Mouse (Mus musculus) spleen, postnatal 10 days (tissue): Measurements from ENCODE around the gene Cask.

ENCODE experiments used
- DNase-seq, 2 experiments: peaks; one replicate each; pipeline ENCODE4 v3.0.0; 2021 to 2022; ENCODE audit warnings: low spot score in 2 of 2

The Cask gene

GRCm38 (mm10) chrX:13631599-13632283 lies 219.4 kb downstream of the Cask start, which contains the start of gene Gpr34:
Gpr34 (plus strand) TSS chrX:13632089.
- no peak for DNase-seq

DNA sequence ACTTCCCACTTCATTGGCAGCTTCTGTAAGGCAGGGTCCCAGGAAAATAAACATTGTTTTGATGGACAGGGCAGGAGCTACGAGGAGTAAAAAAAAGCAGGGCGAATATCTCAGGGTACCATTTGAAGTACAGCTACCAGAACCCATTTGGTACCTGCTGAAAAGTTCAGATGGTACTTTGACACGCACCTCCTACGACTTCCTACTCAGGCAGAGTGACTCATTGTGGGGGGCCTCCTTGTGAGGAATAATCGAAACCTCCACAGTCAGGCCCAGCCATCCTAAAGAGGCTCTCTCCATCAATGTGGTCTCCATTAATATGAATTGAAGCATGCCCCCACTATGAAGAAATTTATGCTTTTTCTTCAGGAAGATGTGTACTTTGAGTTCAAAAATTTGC lies 228.5 kb downstream of the Cask start:
- no peak for DNase-seq

DNA sequence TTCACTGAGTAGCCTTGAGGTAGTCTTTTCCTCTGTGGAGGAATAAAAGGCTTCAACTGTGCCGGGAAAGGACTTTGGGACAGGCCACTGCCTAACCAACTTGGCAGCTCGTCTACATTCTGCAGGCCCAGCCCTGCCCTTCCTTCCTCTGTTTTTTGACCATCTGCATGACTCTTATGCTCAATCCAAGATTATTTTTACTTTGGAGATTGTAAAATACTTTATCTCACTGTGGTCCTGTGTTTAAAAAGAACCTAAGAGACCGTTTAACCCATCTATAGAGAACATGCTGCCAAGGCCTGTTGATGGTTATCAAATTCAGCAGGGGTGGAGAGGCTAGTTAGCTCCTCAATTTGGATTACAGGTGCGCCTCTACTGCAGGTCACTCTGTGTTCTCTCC lies 229.7 kb downstream of the Cask start:
- DNase-seq: no peak

DNA sequence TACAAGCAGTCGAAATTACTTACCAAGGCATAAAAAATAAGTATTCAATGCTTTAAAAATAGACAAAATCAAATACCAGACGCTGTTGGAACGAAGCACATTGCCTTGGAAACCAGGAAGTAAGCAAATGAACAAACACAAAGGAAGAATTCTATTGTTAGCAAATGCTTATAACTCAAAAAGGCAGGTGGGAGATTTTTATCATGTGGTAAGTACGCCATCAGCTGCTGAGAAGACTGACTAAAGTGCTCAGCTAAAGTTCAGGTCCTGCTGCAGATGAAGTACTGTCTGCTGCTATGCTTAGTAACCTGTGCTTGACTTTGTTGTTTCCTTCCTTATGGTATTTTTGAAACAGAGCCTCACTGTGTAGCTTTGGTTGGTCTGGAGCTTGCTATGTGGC lies 232.7 kb downstream of the Cask start:
- no peak for DNase-seq

- DNase-seq: no peak
These were observed 233.9 kb downstream of the Cask start for GRCm38 (mm10) chrX:13617294-13617693.

DNA sequence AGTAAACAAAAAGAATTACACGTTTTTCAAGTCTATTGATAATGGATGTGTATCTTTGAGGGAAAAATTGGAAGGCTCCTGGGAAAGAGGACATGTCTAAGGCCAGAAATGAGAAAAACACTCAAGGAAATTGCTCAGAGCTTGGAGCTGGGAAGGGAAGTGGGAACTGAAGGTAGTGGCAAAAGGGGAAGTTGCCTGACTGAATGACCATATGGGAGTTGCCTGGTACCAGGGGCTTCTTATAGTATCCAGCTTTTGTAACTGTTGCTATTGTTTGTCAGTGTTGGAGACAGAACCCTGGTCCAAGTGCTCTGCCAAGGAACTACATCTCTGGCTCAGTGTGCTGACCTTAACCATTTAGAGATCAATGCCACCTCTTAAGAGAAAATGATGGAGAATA lies 234.4 kb downstream of the Cask start:
- DNase-seq: no peak

DNA sequence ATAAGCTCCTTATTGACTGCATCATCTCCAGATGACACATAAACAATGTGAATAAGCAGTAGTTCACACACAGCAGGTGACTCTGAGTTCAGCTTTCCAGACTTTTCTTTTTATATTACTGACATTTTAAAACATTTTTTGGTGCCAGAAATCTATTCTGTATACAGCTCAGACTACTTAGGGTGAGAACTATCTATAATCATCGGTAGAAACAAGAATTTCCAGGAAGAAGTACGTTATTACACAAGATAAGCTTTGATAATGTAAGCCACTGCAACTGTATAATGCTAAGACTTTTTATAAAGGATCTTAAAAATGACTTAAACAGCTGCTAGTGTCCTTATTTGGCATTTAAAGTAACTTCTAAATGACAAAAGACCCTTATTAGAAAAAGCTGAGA lies 239.1 kb downstream of the Cask start:
- DNase-seq: no peak

DNA sequence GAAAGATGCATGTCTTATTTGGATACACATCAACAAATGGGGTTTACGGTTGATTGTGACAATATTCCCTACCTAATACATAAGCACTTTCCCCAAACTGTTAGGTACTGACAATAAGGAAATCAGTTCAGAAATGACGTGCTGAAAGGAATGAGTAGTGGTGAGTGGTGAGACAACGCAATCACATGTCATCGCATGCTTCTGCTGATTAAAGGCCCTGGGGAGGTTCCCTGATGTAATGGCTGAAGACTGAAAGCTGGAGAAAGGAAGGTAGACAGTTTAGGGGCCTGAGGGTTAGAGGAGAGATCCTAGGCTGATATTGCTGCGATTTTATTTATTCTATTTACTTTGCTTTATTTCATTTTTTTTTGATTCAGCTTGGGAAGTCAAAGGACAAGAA lies 240.1 kb downstream of the Cask start:
- no peak for DNase-seq

GRCm38 (mm10) chrX:13607752-13608151 lies 243.4 kb downstream of the Cask start:
- no peak for DNase-seq

DNA sequence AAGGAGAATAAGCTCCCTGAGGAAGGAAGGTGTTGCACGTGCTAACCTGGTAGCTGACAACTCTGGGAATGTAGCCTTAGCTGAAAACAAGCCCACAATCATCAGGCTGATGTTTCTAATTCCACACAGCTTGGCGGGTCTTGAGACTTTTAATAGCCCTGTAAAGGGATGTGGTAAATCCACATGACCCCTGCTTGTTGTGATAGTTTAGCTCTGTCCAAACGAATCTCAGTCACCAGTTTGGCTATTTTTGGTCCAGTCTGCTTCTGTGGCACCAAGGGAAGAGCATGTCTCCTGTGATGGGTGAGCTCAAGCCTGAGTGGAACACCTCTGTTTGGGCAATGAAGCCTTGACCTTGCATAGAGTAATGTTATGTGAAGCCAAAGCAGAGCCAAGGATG lies 244.4 kb downstream of the Cask start:
- no peak for DNase-seq

GRCm38 (mm10) chrX:13599966-13600365 lies 251.2 kb downstream of the Cask start:
- DNase-seq: no peak

DNA sequence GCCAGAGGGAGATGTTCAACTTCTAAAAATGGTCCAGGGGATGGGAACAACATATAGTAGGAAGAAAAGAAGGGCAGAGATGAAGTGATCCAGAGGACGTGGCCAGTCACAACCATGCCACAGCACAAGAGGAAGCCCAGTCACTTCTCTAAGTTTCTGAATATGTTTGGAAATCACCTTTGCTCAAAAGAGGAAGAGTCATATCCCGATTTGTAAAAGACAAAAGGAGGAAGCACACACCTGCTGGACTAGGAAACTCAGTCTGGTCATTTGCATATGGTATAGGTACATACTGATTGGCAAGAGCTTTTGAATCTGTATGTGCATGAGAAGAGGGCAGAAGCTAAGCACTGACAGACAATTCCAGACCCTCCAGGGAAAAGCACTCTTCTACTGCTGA lies 251.8 kb downstream of the Cask start:
- no peak for DNase-seq

DNA sequence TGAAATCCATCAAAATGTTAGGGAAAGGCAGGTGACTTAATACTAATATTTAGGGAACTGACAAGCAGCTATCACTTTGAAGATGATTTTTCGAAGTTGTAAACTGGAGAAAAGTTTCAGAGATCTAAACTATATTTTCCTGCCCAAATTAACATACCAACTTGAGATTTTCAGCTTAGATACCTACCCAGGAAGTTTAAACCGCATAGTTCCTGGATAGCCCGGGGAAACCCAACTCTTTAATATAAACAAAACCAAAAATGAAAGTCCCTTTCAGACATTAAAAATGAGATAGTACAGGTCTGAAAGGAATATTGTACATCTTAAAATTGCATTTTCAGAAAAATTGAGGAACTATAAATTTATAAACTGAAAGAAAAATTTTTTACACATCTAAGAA lies 273.5 kb downstream of the Cask start:
- DNase-seq: no peak

GRCm38 (mm10) chrX:13576606-13577005 lies 274.6 kb downstream of the Cask start:
- peak in 1 of 2 experiments; percentile 19 for DNase-seq

GRCm38 (mm10) chrX:13574872-13575271 lies 276.3 kb downstream of the Cask start:
- DNase-seq: no peak

GRCm38 (mm10) chrX:13574298-13574697 lies 276.9 kb downstream of the Cask start:
- no peak for DNase-seq

- no peak for DNase-seq
These were observed 296.7 kb downstream of the Cask start for GRCm38 (mm10) chrX:13554504-13554903.

DNA sequence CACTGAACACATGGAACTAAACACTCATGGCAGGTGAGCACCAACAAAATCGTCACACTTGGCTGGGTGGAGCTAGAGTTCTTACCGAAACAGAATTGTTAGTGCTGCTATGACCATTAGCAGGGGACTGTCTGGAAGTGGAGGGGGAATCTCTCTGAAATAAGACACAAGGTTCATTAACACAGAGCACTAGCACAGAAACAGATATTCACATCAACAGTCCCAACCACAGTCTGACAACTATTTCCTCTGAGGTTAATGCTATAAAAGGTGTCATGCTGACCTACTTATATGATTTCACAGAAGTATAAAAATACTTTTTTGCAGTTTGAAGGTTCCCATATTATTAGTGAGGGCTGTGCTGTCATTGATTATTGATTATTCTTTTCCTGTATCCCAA lies 298.9 kb downstream of the Cask start:
- DNase-seq: no peak

GRCm38 (mm10) chrX:13551566-13551965 lies 299.6 kb downstream of the Cask start:
- no peak for DNase-seq

DNA sequence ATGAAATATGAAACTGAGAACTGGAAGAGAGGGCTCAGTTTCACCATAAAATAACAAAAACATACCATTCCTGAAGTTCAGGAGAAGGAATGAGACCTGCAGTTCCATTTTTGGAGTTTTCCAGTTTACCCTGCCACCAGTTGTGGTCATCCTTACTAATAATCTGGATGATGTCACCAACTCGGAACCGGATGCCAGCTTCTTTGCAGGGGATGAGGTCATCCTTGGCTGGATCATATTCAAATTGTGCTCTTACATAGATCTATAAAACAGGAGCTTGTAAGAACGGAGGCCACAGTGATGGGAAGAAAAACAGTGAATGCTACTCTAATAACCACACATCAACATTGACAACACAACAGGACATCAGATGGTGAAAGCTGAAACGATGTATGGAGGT lies 302.1 kb downstream of the Cask start:
- DNase-seq: no peak

- DNase-seq: no peak
These were observed 329.9 kb downstream of the Cask start for GRCm38 (mm10) chrX:13521288-13521687.

DNA sequence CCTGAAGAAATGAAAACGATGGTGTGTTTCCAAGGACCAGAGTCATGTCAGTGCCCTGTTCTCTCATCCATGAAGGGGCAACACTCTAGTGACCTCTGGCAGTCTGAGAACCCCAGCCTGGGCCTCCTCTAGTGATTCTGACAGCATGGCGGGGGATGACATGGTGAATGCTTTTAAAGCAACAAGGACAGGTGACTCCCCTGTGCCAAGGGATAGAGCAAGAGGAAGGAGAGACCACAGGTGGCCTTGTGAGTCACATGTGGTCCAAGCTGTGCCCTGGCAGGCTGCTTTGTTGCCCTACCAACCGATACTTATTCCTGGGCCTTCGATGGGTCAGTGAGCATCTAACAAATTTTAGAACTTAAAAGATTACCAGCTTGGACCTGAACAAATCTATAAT lies 330.6 kb downstream of the Cask start:
- no peak for DNase-seq

DNA sequence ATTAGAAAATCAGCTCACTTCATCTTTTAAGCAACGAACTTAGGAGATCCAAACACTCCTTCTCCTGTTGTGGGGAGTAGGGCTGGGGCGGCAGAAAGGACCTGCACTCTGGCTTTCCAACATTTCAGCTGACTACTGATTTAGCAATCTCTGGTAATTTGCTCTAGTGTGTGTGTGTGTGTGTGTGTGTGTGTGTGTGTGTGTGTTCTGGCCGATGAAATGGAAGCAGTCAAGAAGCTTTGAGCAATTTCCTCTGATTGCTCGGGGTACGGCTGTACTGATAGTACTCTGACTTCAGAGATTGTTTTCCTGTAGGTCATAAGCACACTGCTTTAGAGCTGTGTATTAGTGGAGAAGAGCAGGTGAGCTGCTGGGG lies 331.8 kb downstream of the Cask start:
- no peak for DNase-seq

GRCm38 (mm10) chrX:13518781-13519407 lies 332.3 kb downstream of the Cask start:
- no peak for DNase-seq
